Mouse (Mus musculus): Measurements from ENCODE around the gene Rbp4.

- no peak for TF ChIP-seq CHD2 (IDR thresholded peaks at IDR 0.05; ENCODE audit: low read length)
- TF ChIP-seq GATA1 (IDR thresholded peaks at IDR 0.05; ENCODE audit: low read depth, low read length) = no peak
- TF ChIP-seq POLR2A (IDR thresholded peaks at IDR 0.05; ENCODE audit: control insufficient read depth in 1 of 2, insufficient read depth in 1 of 2, low read depth in 1 of 2, low read length in 2 of 2, poor library complexity in 1 of 2) = no peak
- no peak for TF ChIP-seq HCFC1 (IDR thresholded peaks at IDR 0.05; ENCODE audit: low read depth, low read length)
- no peak for TF ChIP-seq EP300 (IDR thresholded peaks at IDR 0.05; ENCODE audit: low read depth in 1 of 2, low read length in 2 of 2)
- TF ChIP-seq CTCF (IDR thresholded peaks at IDR 0.05 in 2 of 3, conservative IDR thresholded peaks at IDR 0.05 in 1 of 3; ENCODE audit: control insufficient read depth in 1 of 3, insufficient read depth in 1 of 3, low read depth in 2 of 3, low read length in 3 of 3, poor library complexity in 1 of 3, severe bottlenecking in 1 of 3) = no peak
These were observed 42.1 kb downstream of the Rbp4 start for GRCm38 (mm10) chr19:38082931-38083525.

Data from MEL (cell line).